Mouse (Mus musculus) spleen, adult 2 months (tissue): ENCODE results near the gene Gpc6.

Experiments used
- CTCF ChIP-seq: fragments of 200-500 bp; IDR thresholded peaks from 2 replicates; pipeline ENCODE4 v1.5.1; 2011; ENCODE audit warnings: mild to moderate bottlenecking, inconsistent platforms; ENCODE audit not compliant: insufficient read depth, insufficient read length, insufficient replicate concordance; ENCODE audit errors: extremely low read depth
- POLR2A ChIP-seq: fragments of 200-500 bp; IDR thresholded peaks from 2 replicates; pipeline ENCODE4 v1.6.1; 2011; ENCODE audit warnings: low read depth, low read length, inconsistent platforms

GRCm38 (mm10) chr14:117882222-117882621 lies 957.1 kb downstream of the Gpc6 start:
- TF ChIP-seq POLR2A (no peak), CTCF (peak; percentile 45; the same call in 1 of the 2 replicates)
